Comparison of ENCODE assay signal across 10 mouse cellular contexts in the genomic region with DNA sequence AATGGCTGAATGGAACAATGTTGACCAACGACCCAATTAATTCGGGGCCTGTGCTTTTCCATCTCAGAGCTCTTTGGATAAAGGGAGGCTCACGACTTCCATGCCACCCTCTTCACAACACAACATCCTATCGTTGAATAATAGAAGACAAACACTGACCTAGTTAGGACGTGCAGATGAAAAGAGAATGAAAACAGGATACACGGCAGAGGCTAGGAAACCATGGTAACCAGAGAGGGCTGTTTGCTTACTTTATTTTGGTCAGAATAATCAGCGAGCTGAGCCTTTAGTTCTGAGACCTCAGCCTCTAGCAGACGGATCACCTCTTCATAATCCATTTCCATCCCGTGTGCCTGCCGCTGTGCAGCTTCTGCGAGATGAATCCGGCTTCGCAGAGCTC.
DNase-seq lines count a peak whose midpoint lies in the region; ATAC-seq lines count a peak whose summit lies in the region.
"Had no signal": no experiment of that assay in that cellular context is flagged by ENCODE, and none has a peak within 500 bp of the region (broad histone marks: within the 10 kb centered on the region; RNA-seq: fewer than 3 reads in every experiment).

No protein-coding gene starts in this region.

- peak; percentile 32 for DNase-seq in layer of hippocampus, adult 11-12 months (ENCODE audit: low spot score)
- no peak for DNase-seq in urinary bladder, postnatal 4 days (ENCODE audit: low spot score in 2 of 2)
- no peak for DNase-seq in urinary bladder, postnatal 10 days (ENCODE audit: low spot score)
- DNase-seq in adrenal gland, adult 18-20 months (ENCODE audit: low spot score in 2 of 2), result no peak
- DNase-seq: liver, embryonic 13.5 days had no signal

- H3K4me2 ChIP-seq in forebrain, embryonic 13.5 days, result peak overlapping the region; percentile 37; the same call in 1 of the 2 replicates
- H3K4me2 ChIP-seq in midbrain, embryonic 15.5 days, result peak overlapping the region; percentile 24
- H3K4me2 ChIP-seq: liver, embryonic 13.5 days had no signal

- peaks cover 39% of the 10 kb centered on the region for H3K4me1 ChIP-seq in forebrain, embryonic 13.5 days
- H3K4me1 ChIP-seq in midbrain, embryonic 15.5 days, result peaks cover 35% of the 10 kb centered on the region
- H3K4me1 ChIP-seq: liver, embryonic 13.5 days had no signal

- no peak overlapping the region for H3K27ac ChIP-seq in forebrain, embryonic 13.5 days
- H3K27ac ChIP-seq in midbrain, embryonic 15.5 days, result peak overlapping the region; percentile 65
- H3K27ac ChIP-seq: heart, embryonic 10.5 days; liver, embryonic 13.5 days had no signal

- 4% methylated on average over 13 of the region's 13 CpGs for WGBS in forebrain, embryonic 13.5 days
- WGBS in midbrain, embryonic 15.5 days, result 6% methylated on average over 13 of the region's 13 CpGs

- no peak overlapping the region for H3K4me3 ChIP-seq in forebrain, embryonic 13.5 days
- H3K4me3 ChIP-seq in midbrain, embryonic 15.5 days, result no peak overlapping the region
- H3K4me3 ChIP-seq: heart, embryonic 10.5 days; liver, embryonic 13.5 days had no signal

- peak; percentile 66 for ATAC-seq in activated CD4-positive, CD25-positive, alpha-beta regulatory T cell, adult 4 months
- ATAC-seq in forebrain, embryonic 13.5 days, result peak; percentile 83
- ATAC-seq in midbrain, embryonic 15.5 days (replicated peaks), result peak; percentile 89
- ATAC-seq in megakaryocyte, adult 5-6 weeks (ENCODE audit: poor library complexity, severe bottlenecking), result no peak

- H3K9me3 ChIP-seq in forebrain, embryonic 13.5 days (replicated peaks), result no peaks in the 10 kb centered on the region; the same call in 1 of the 2 replicates
- no peaks in the 10 kb centered on the region for H3K9me3 ChIP-seq in midbrain, embryonic 15.5 days
- H3K9me3 ChIP-seq: heart, embryonic 10.5 days; liver, embryonic 13.5 days had no signal

- H3K9ac ChIP-seq in forebrain, embryonic 13.5 days, result no peak overlapping the region
- no peak overlapping the region for H3K9ac ChIP-seq in midbrain, embryonic 15.5 days
- H3K9ac ChIP-seq: liver, embryonic 13.5 days had no signal

- peaks cover 41% of the 10 kb centered on the region for H3K27me3 ChIP-seq in forebrain, embryonic 13.5 days
- H3K27me3 ChIP-seq in midbrain, embryonic 15.5 days (replicated peaks), result no peaks in the 10 kb centered on the region
- H3K27me3 ChIP-seq: liver, embryonic 13.5 days had no signal

- peaks cover 10% of the 10 kb centered on the region for H3K36me3 ChIP-seq in forebrain, embryonic 13.5 days (ENCODE audit: poor library complexity, severe bottlenecking)
- no peaks in the 10 kb centered on the region for H3K36me3 ChIP-seq in midbrain, embryonic 15.5 days (replicated peaks)
